Mouse (Mus musculus) liver, postnatal 0 days (tissue): ENCODE results near the gene Ankrd26. TPM values are rescaled to one million over a fixed set of nuclear protein-coding genes. Genes with fewer than 3 reads are reported as not detected.
"Not testable (repeated sequence)": the region's sequence is repeated elsewhere in the genome, so short reads cannot be mapped to it uniquely, and the experiment has no call there.

Experiments used
- ATAC-seq: fragments of 200-750 bp; cut with Nextera tagmentation; 2 replicates; pipeline ENCODE4 v1.8.0; 2017; ENCODE audit warnings: mild to moderate bottlenecking, moderate library complexity
- DNase-seq: peaks from one replicate; pipeline ENCODE4 v3.0.0-alpha.2; 2016
- H3K27ac ChIP-seq: fragments of 300-500 bp; sonication (generic); 2 replicates; pipeline ENCODE4 v1.5.1; 2014; ENCODE audit warnings: antibody characterized with exemption, moderate library complexity, mild to moderate bottlenecking, low read depth
- H3K27me3 ChIP-seq: fragments of 300-500 bp; sonication (generic); 2 replicates; pipeline ENCODE4 v1.6.1; 2014; ENCODE audit warnings: low read length, control low read depth, mixed read lengths; ENCODE audit not compliant: insufficient read depth
- H3K36me3 ChIP-seq: fragments of 300-500 bp; sonication (generic); replicated peaks from 2 replicates; pipeline ENCODE4 v1.6.1; 2014; ENCODE audit warnings: mild to moderate bottlenecking, control low read depth, low read length, moderate library complexity, mixed read lengths; ENCODE audit not compliant: insufficient read depth
- H3K4me1 ChIP-seq: fragments of 300-500 bp; sonication (generic); 2 replicates; pipeline ENCODE4 v1.6.1; 2014; ENCODE audit warnings: antibody characterized with exemption, mild to moderate bottlenecking, control low read depth; ENCODE audit not compliant: insufficient read depth
- H3K4me2 ChIP-seq: fragments of 300-500 bp; sonication (generic); 2 replicates; pipeline ENCODE4 v1.6.1; 2014; ENCODE audit warnings: low read depth, mild to moderate bottlenecking, low read length, moderate library complexity, mixed read lengths
- H3K4me3 ChIP-seq: fragments of 300-500 bp; sonication (generic); 2 replicates; pipeline ENCODE4 v1.5.1; 2014; ENCODE audit warnings: low read depth, low read length
- H3K9ac ChIP-seq: fragments of 300-500 bp; sonication (generic); replicated peaks from 2 replicates; pipeline ENCODE4 v1.6.1; 2014; ENCODE audit warnings: mild to moderate bottlenecking, moderate library complexity
- H3K9me3 ChIP-seq: fragments of 300-500 bp; sonication (generic); 2 replicates; pipeline ENCODE4 v1.6.1; 2016; ENCODE audit warnings: mild to moderate bottlenecking, control low read depth, low read length, mixed read lengths
- CTCF ChIP-seq: sonication (generic); IDR thresholded peaks from 2 replicates; pipeline ENCODE4 v1.5.1; 2016; ENCODE audit warnings: antibody characterized with exemption, low read depth
- EP300 ChIP-seq: IDR thresholded peaks from 2 replicates; pipeline ENCODE4 v1.6.1; 2016; ENCODE audit warnings: antibody characterized with exemption, low read depth, mild to moderate bottlenecking
- WGBS: fragments of 180-500 bp; shearing (Covaris S2); extraction: QIAGEN DNeasy Blood & Tissue Kit; methylation state at CpG from one replicate; pipeline ENCODE4 v1.1.7; 2014; ENCODE audit not compliant: insufficient replicate concordance; 5-methylcytosine and 5-hydroxymethylcytosine counted together
- polyA plus RNA-seq: library from polyadenylated mRNA; unstranded; fragments of >200 nt; fragmentation: Nextera tagmentation; extraction: Ambion mirVana; gene quantifications from 2 replicates; pipeline ENCODE4 v1.2.1, GENCODE M21; 2015

Ankrd26 gene
- polyA plus RNA-seq, 1 experiment from 2014 or later: 3.8 TPM

DNA sequence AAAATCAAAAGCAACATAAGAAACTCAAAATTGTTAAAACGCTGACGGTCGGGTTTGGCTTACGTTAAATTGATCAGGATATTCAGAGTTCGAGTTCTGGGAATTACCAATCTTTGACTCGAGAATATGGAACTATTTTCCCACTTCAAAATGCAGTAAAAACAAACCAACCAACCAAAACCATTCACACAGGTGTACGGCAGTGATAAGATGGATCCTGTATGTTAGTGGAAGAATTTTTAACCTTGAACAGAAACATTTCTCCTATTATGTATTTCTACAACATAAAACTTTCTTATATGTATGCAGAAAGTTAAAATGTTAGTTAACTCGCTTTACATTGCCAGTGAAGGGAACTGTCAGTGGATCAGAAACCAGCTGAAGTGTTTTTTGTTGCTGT is 801 bp downstream of the Ankrd26 start:
- no peak for TF ChIP-seq CTCF
- no peak for TF ChIP-seq EP300
- Histone ChIP-seq H3K4me1 (peaks cover 18% of the 10 kb centered on the region), H3K27ac (no peak overlapping the region), H3K36me3 (peaks cover 6% of the 10 kb centered on the region), H3K27me3 (no peaks in the 10 kb centered on the region), H3K9me3 (no peaks in the 10 kb centered on the region), H3K4me3 (peak overlapping the region; percentile 79), H3K4me2 (peak overlapping the region; percentile 93), H3K9ac (peak overlapping the region; percentile 83)
- DNase-seq (no peak), ATAC-seq (no peak)
- 64% methylated on average over 8 of the region's 8 CpGs for WGBS

DNA sequence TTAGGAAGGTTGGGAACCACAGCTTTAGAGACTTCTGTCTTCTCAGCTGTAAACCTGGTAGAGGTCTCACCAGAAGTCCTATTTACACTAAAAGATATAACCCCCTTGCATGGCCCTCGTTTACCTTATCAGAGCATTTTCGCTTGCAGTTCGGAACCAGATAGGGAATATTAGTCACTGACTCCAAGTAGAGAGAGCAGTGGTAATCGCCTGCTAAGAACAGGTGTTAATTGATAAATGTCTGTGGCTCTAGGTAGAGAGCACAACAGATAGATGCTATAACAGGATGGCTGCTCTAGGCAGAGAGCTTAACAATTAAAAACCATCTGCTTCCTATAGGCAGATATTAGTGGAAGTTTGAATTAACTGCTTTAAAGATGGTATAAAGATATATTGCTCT is 23.4 kb downstream of the Ankrd26 start:
- Histone ChIP-seq H3K27me3 (no peaks in the 10 kb centered on the region), H3K4me2 (no peak overlapping the region), H3K4me1 (no peaks in the 10 kb centered on the region), H3K9ac (no peak overlapping the region), H3K4me3 (no peak overlapping the region), H3K27ac (no peak overlapping the region), H3K36me3 (peaks cover 32% of the 10 kb centered on the region), H3K9me3 (no peaks in the 10 kb centered on the region)
- ATAC-seq: no peak
- 77% methylated on average over 4 of the region's 4 CpGs for WGBS
- DNase-seq: no peak
- TF ChIP-seq CTCF (no peak), EP300 (no peak)

DNA sequence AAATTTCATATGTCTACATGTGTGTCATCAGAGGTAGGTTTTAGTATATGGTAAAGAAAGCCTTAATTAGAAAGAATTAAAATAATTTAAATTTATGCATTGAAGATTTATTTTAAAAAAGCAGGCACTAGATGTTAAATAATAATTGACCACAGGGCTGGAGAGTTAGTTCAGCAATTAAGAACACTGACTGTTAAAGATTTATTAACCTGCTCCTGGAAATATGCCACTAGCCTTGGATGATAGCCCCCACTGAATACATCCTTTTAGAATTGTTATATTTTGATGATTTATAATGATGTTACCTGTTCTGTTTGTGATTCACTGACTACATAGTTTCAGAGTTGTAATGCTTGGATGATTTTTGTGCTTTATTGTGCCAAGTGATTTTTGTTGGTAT is 24.8 kb downstream of the Ankrd26 start:
- not testable (repeated sequence) for H3K4me2 ChIP-seq, ATAC-seq, H3K9ac ChIP-seq, H3K27me3 ChIP-seq, H3K27ac ChIP-seq, H3K4me3 ChIP-seq, H3K4me1 ChIP-seq, DNase-seq, H3K9me3 ChIP-seq
- H3K36me3 ChIP-seq: peaks cover 34% of the 10 kb centered on the region

DNA sequence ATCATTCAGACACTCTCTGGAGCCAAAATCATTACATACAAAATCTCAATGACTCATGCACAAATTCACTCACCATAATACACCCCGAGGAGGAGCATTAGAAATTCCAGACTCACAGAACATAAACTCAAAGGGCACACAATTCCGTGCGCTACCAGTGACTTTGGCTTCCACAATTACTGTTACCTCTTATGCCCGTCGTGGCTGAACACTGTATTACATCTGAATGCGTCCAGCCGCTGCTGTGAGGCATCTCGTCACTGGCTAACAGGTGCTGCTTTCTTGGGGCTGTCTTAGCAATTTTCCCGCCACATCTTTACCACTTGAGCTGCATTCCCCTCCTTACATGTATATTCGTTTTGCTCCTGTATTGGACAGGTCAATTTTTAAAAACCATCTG is 26.7 kb downstream of the Ankrd26 start:
- ATAC-seq (no peak), DNase-seq (no peak)
- Histone ChIP-seq H3K27me3 (no peaks in the 10 kb centered on the region), H3K4me3 (no peak overlapping the region), H3K27ac (no peak overlapping the region), H3K9ac (no peak overlapping the region), H3K36me3 (peaks cover 42% of the 10 kb centered on the region), H3K4me1 (no peaks in the 10 kb centered on the region), H3K9me3 (no peaks in the 10 kb centered on the region), H3K4me2 (no peak overlapping the region)
- 86% methylated on average over 10 of the region's 10 CpGs for WGBS
- no peak for TF ChIP-seq CTCF
- TF ChIP-seq EP300: no peak

DNA sequence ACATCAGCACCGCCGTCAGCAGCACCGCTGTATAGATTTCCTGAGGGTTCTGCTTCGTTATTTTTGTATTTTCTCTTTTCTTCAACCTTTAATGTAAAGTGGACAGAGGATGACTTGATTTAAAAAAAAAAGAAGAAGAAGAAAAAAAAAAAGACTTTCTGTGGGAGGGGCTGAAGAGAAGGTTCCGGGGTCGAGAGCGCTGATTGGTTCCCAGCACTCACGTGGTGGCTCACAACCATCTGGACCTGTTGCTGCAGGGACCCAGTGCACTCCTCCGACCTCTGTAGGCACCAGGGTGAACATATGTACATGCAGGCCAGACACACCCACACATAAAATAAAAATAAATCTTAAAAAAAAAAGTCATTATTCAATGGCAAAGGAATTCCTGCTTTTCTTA is 28.6 kb downstream of the Ankrd26 start:
- H3K27ac ChIP-seq: no peak overlapping the region
- TF ChIP-seq CTCF: no peak
- no peak for TF ChIP-seq EP300
- 85% methylated on average over 9 of the region's 9 CpGs for WGBS
- no peaks in the 10 kb centered on the region for H3K4me1 ChIP-seq
- DNase-seq (no peak), ATAC-seq (no peak)
- no peak overlapping the region for H3K4me3 ChIP-seq
- H3K9ac ChIP-seq: no peak overlapping the region
- no peaks in the 10 kb centered on the region for H3K9me3 ChIP-seq
- no peaks in the 10 kb centered on the region for H3K27me3 ChIP-seq
- H3K36me3 ChIP-seq: peaks cover 39% of the 10 kb centered on the region
- H3K4me2 ChIP-seq: no peak overlapping the region

DNA sequence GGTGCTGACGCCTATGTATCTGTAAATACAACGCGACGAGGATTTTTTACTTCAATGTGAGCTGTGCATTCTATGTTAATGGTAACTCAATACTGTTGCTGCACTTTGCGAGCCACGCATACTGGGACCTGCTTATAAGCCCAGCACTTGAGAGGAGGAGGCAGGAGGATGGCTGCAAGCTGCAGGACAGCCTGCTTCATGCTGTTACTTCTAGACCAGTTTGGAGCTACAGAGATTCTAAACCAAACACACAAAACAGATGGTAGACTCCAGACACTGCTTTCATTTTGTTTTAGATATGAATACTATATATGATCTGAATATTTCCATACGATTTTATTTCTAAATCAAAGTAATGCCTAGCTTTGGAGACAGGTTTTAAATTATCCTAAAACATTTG is 41.4 kb downstream of the Ankrd26 start:
- no peaks in the 10 kb centered on the region for H3K4me1 ChIP-seq
- WGBS: 89% methylated on average over 7 of the region's 7 CpGs
- H3K4me3 ChIP-seq: no peak overlapping the region
- DNase-seq (no peak), ATAC-seq (no peak)
- H3K9me3 ChIP-seq: no peaks in the 10 kb centered on the region
- H3K27ac ChIP-seq: no peak overlapping the region
- no peaks in the 10 kb centered on the region for H3K27me3 ChIP-seq
- H3K9ac ChIP-seq: no peak overlapping the region
- TF ChIP-seq CTCF: no peak
- no peak for TF ChIP-seq EP300
- H3K4me2 ChIP-seq: no peak overlapping the region
- H3K36me3 ChIP-seq: peaks cover 41% of the 10 kb centered on the region

DNA sequence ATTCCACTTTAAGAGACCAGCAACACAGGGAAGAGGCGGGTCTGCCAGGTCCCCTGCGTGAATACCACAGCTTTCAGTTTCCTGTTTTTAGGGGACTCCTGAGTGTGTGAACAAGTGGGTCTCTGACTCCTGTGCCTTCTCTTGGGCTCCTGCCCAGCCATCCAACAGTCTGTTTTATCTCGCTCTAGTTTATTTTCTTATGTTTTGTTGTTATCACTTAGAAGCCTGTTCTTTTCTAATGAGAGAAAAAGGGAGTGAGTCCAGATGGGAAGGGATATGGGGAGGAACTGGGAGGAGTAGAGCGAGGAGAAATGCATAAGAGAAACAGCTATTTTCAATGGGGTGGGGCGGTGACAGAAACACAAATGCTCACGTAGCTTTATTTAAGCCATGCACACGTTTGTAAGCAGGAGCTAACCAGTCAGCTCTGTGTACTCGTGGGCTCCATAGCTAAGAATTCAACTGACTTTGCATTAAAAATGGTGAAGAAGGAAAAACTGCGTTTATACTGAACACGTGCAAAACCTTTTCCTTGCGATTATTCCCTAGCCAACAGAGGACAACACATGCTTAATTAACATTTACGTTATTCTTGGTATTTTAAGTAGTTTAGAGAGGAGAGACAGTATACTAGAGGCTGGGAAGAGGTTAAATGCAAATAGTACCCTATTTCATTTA is 48.6 kb downstream of the Ankrd26 start:
- Histone ChIP-seq H3K36me3 (peaks cover 22% of the 10 kb centered on the region; the same call in 1 of the 2 replicates), H3K4me3 (no peak overlapping the region), H3K27ac (no peak overlapping the region), H3K4me1 (no peaks in the 10 kb centered on the region), H3K9ac (no peak overlapping the region), H3K4me2 (no peak overlapping the region), H3K27me3 (no peaks in the 10 kb centered on the region), H3K9me3 (no peaks in the 10 kb centered on the region)
- ATAC-seq (no peak), DNase-seq (no peak)
- WGBS: 80% methylated on average over 12 of the region's 12 CpGs
- TF ChIP-seq CTCF (no peak), EP300 (no peak)
